Mouse (Mus musculus) adrenal gland, postnatal 36 days (tissue): ENCODE measurements around the gene Eif1ad. TPM values are rescaled to one million over a fixed set of nuclear protein-coding genes. Genes with fewer than 3 reads are reported as not detected.
"Not testable (repeated sequence)": the region's sequence is repeated elsewhere in the genome, so short reads cannot be mapped to it uniquely, and the experiment has no call there.

ENCODE experiments used
- DNase-seq, 2 experiments: peaks; one replicate each; pipeline ENCODE4 v3.0.0; 2021; ENCODE audit warnings: mixed read lengths in 1 of 2
- total RNA-seq, 2 experiments: library from RNA; stranded (reverse); gene quantifications; 2 replicates each; pipeline ENCODE4 v1.2.3; 2021

The Eif1ad gene
- total RNA-seq, 2 experiments from 2014 or later, result 24.4 to 26.1 TPM

- no peak for DNase-seq
These were observed 8.2 kb downstream of the Eif1ad start for GRCm38 (mm10) chr19:5374748-5375147.

- no peak for DNase-seq
These were observed 10.9 kb downstream of the Eif1ad start for GRCm38 (mm10) chr19:5377446-5377845.

GRCm38 (mm10) chr19:5383326-5383725, 16.8 kb downstream of the Eif1ad start:
- no peak for DNase-seq

- DNase-seq, result no peak
These were observed 18.2 kb downstream of the Eif1ad start for GRCm38 (mm10) chr19:5384715-5385114.

- peak; percentile 42 to 59 for DNase-seq
These were observed 21.5 kb downstream of the Eif1ad start for GRCm38 (mm10) chr19:5388011-5388441.

- DNase-seq, result peak; percentile 97
These were observed 22.2 kb downstream of the Eif1ad start, which contains the start of gene Sart1 for GRCm38 (mm10) chr19:5388588-5389242. Gene Sart1, minus strand, starts transcription at chr19:5388703.

GRCm38 (mm10) chr19:5389647-5390046, 23.1 kb downstream of the Eif1ad start:
- DNase-seq, result peak; percentile 19 to 58

- DNase-seq, result no peak
These were observed 23.9 kb downstream of the Eif1ad start for GRCm38 (mm10) chr19:5390416-5390815.

- peak; percentile 85 to 87 for DNase-seq
These were observed 26.4 kb downstream of the Eif1ad start for GRCm38 (mm10) chr19:5392892-5393291.

- no peak for DNase-seq
These were observed 27.6 kb downstream of the Eif1ad start for GRCm38 (mm10) chr19:5394168-5394567.

- DNase-seq, result no peak
These were observed 28.8 kb downstream of the Eif1ad start for GRCm38 (mm10) chr19:5395371-5395770.

GRCm38 (mm10) chr19:5401073-5401472, 34.5 kb downstream of the Eif1ad start:
- not testable (repeated sequence) for DNase-seq

GRCm38 (mm10) chr19:5402293-5402692, 35.8 kb downstream of the Eif1ad start, which contains the start of gene Tsga10ip:
Gene Tsga10ip, minus strand, starts transcription at chr19:5402526.
- DNase-seq, result no peak

GRCm38 (mm10) chr19:5405924-5406323, 39.4 kb downstream of the Eif1ad start:
- DNase-seq, result no peak

- not testable (repeated sequence) for DNase-seq
These were observed 40.1 kb downstream of the Eif1ad start for GRCm38 (mm10) chr19:5406531-5407126.

GRCm38 (mm10) chr19:5407133-5407532, 40.6 kb downstream of the Eif1ad start:
- peak; percentile 63 to 73 for DNase-seq

- DNase-seq, result no peak
These were observed 41.8 kb downstream of the Eif1ad start for GRCm38 (mm10) chr19:5408057-5409001.

GRCm38 (mm10) chr19:5409068-5409467, 42.5 kb downstream of the Eif1ad start:
- no peak for DNase-seq

GRCm38 (mm10) chr19:5410641-5411040, 44.1 kb downstream of the Eif1ad start:
- no peak for DNase-seq

GRCm38 (mm10) chr19:5411961-5412360, 45.4 kb downstream of the Eif1ad start:
- DNase-seq, result no peak

GRCm38 (mm10) chr19:5413840-5414239, 47.3 kb downstream of the Eif1ad start:
- no peak for DNase-seq

- DNase-seq, result peak; percentile 37 to 68
These were observed 48.0 kb downstream of the Eif1ad start for GRCm38 (mm10) chr19:5414534-5414957.
